Mouse (Mus musculus): ENCODE measurements around the gene Med15. TPM values are rescaled to one million over a fixed set of nuclear protein-coding genes. Genes with fewer than 3 reads are reported as not detected.

Med15 gene
- 47.0 and 59.7 TPM in 2 replicates for polyA plus RNA-seq (2012; rRNA removed)

GRCm38 (mm10) chr16:17732841-17733340 lies at the start of gene Med15:
TSS of gene Med15 (minus strand) at chr16:17732891.

GRCm38 (mm10) chr16:17759344-17759773 lies 26.7 kb upstream of the Med15 start, which contains the start of gene Klhl22:
TSS of gene Klhl22 (plus strand) at chr16:17759618.

GRCm38 (mm10) chr16:17646310-17647114 lies 86.2 kb downstream of the Med15 start, which contains the start of gene Ccdc74a:
TSS of gene Ccdc74a (plus strand) at chr16:17646470.

GRCm38 (mm10) chr16:17619198-17620105 lies 113.2 kb downstream of the Med15 start, which contains the start of gene Smpd4:
TSS of gene Smpd4 (plus strand) at chr16:17619354.

Other genes with a start within 250 kb of the Med15 start
- gene Aifm3, start 243.3 kb downstream of the Med15 start, polyA plus RNA-seq (2012; rRNA removed) = 20.4 and 27.5 TPM in 2 replicates
- gene Lztr1, start 224.2 kb downstream of the Med15 start, polyA plus RNA-seq (2012; rRNA removed) = 309 and 326 TPM in 2 replicates
- 67.3 and 67.7 TPM in 2 replicates for gene Thap7, start 201.8 kb downstream of the Med15 start, polyA plus RNA-seq (2012; rRNA removed)
- 0.82 and 1.6 TPM in 2 replicates for gene Lrrc74b, start 171.6 kb downstream of the Med15 start, polyA plus RNA-seq (2012; rRNA removed)
- 1.5 and 2.2 TPM in 2 replicates for gene P2rx6, start 171.0 kb downstream of the Med15 start, polyA plus RNA-seq (2012; rRNA removed)
- 51.3 and 52.5 TPM in 2 replicates for gene Slc7a4, start 149.7 kb downstream of the Med15 start, polyA plus RNA-seq (2012; rRNA removed)
- 86.7 TPM in 2 replicates for gene Smpd4, start 113.5 kb downstream of the Med15 start, polyA plus RNA-seq (2012; rRNA removed)
- gene Ccdc74a, start 86.4 kb downstream of the Med15 start, polyA plus RNA-seq (2012; rRNA removed) = 14.4 and 16.5 TPM in 2 replicates
- 114 and 117 TPM in 2 replicates for gene Klhl22, start 26.7 kb upstream of the Med15 start, polyA plus RNA-seq (2012; rRNA removed)
- 6.4 and 9.0 TPM in 2 replicates for gene Scarf2, start 64.4 kb upstream of the Med15 start, polyA plus RNA-seq (2012; rRNA removed)
- 6.2 and 6.7 TPM in 2 replicates for gene B830017H08Rik, start 100.2 kb upstream of the Med15 start, polyA plus RNA-seq (2012; rRNA removed)
- gene Car15, start 105.5 kb upstream of the Med15 start, polyA plus RNA-seq (2012; rRNA removed) = 12.7 TPM in 2 replicates
- 2.6 and 2.9 TPM in 2 replicates for gene Gm20518, start 158.8 kb upstream of the Med15 start, polyA plus RNA-seq (2012; rRNA removed)
- gene Tssk1, start 161.3 kb upstream of the Med15 start, polyA plus RNA-seq (2012; rRNA removed) = 0.03 TPM in 2 replicates
- 101 and 111 TPM in 2 replicates for gene Dgcr2, start 165.7 kb upstream of the Med15 start, polyA plus RNA-seq (2012; rRNA removed)
- not detected in 2 replicates for gene Tssk2, start 165.7 kb upstream of the Med15 start, polyA plus RNA-seq (2012; rRNA removed)
- 46.0 and 47.1 TPM in 2 replicates for gene Ess2, start 178.5 kb upstream of the Med15 start, polyA plus RNA-seq (2012; rRNA removed)
- gene Gsc2, start 182.2 kb upstream of the Med15 start, polyA plus RNA-seq (2012; rRNA removed) = 0.17 and 0.47 TPM in 2 replicates
- 99.6 and 111 TPM in 2 replicates for gene Slc25a1, start 195.3 kb upstream of the Med15 start, polyA plus RNA-seq (2012; rRNA removed)
- not detected in 2 replicates for gene Vpreb2, start 247.5 kb upstream of the Med15 start, polyA plus RNA-seq (2012; rRNA removed)